Mouse (Mus musculus) left cerebral cortex, postnatal 4 days (tissue): Measurements from ENCODE around the gene Txndc9. TPM values are rescaled to one million over a fixed set of nuclear protein-coding genes. Genes with fewer than 3 reads are reported as not detected.
A peak's percentile ranks its signal among the peaks of the same experiment; 100 is the strongest.
"Not testable (repeated sequence)": the region's sequence is repeated elsewhere in the genome, so short reads cannot be mapped to it uniquely, and the experiment has no call there.

Source experiments
- DNase-seq: peaks from one replicate; pipeline ENCODE4 v3.0.0-alpha.2; 2022
- intact Hi-C: fragments of 180-260 bp; cut with DNase I; formaldehyde crosslinking; loops from one replicate; pipeline ENCODE4 v1.15.1; 2025
- total RNA-seq, 2 experiments: library from RNA; stranded (reverse); gene quantifications; 2 replicates each; pipeline ENCODE4 v1.2.3; 2021

The Txndc9 gene
- total RNA-seq, 2 experiments from 2014 or later = 72.7 to 75.0 TPM

DNA sequence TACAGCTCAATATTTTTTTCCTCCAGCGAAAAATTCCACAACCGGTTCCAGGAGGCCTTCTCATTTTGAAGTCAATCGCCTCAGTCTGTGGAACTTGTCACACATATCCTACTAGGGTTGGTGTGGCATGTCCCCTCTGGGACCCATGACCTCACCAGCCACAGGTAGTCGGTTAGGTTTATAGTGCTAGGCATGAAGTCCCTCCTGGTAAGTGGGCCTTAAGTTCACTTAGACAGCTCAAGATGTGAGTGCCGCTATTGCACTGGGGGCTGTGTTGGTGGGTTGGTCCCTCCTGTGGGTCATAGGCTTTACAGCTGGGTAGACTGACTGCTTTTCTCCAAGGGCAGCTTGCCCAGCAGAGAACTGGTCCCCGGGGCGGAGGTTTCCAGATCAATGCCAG lies 20.4 kb downstream of the Txndc9 start:
- DNase-seq = no peak
- intact Hi-C loops = no loop called here

DNA sequence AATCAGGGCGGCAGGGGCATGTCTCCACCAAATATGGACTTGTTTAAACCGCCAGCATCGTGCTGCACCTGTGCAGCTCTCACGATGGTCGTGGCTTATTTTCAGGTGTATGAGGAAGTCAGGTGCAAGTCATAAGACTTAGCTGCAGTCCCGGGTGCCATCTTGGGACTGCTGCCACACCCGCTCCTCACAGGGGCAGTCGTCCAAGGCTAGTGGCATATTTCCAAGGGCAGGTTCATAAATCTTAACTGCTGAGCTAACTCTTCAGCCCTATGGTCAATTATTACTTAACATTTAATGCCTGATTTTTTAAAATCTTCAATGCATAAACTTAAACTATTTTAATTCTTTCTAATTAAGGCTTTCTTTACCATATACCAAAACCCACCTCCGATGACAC lies 21.0 kb downstream of the Txndc9 start:
- DNase-seq, intact Hi-C loops: not testable (repeated sequence)

- intact Hi-C loops = no loop called here
- DNase-seq = no peak
These were observed 26.2 kb downstream of the Txndc9 start for GRCm38 (mm10) chr1:37971520-37971919.

- no peak for DNase-seq
- intact Hi-C loops = no loop called here
These were observed 28.9 kb downstream of the Txndc9 start for GRCm38 (mm10) chr1:37968746-37969145.

DNA sequence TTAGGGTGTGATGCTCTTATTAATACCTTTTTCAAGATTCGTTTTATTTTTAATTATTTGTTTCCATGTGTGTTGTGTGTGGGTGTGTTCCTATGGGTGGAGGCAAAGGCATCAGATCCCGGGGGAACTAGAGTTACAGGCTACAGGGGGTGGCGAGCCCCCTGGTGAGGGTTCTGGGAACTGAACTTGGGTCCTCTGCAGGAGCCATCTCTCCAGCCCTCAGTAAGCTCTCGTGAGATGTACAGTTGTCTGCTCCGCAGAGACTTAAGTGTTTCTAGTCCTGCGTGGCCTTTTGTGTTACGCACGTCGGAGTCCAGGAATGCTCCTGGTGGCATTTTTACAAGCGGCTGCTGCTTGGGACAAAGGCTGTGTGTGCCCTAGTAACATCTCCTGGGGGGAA lies 32.1 kb downstream of the Txndc9 start:
- DNase-seq = no peak
- intact Hi-C loops = no loop called here

DNA sequence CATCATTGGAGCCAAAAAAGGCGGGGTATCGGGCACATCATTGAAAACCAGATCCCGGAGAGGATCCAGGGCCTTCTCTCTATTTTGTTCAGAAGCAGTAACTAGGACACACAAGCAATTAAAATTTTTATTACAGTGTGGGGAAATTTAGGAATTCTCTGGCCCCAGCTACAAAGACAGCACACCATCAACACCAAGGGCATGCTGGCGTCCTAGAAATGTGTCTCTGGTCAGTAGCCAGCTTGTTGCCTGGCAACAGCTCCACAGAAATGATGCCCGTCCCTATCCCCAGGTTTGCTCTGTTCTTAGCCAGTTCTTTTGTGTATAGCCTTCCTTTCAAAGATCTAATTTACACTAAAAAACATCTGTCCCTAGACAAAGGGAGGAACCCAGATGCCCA lies 38.2 kb downstream of the Txndc9 start:
- DNase-seq = peak; percentile 41
- intact Hi-C loops = no loop called here

DNA sequence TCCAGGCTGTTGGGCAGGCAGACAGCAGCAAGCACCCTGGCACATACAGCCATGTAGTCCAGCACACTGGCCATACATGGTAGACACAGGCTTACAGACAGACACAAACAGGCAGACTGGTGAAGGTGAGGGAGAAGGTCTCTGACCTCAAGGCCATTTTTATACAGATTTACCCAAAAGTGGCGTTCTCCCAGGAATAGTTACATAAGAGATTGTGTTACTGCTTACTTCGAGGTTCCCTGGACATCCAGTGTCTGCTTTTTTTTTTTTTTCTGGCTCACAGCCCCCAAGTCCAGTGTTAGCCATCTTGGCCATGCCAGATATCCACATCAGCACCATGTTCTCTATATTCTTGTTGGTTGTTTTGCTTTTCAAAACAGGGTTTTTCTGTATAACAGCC lies 39.2 kb downstream of the Txndc9 start:
- DNase-seq = no peak
- intact Hi-C loops = no loop called here

GRCm38 (mm10) chr1:37957659-37958058 lies 40.0 kb downstream of the Txndc9 start, which contains the start of gene Lyg1:
Gene Lyg1, minus strand, starts transcription at chr1:37957759.
- intact Hi-C loops = no loop called here
- no peak for DNase-seq

- intact Hi-C loops = no loop called here
These were observed 40.8 kb downstream of the Txndc9 start for GRCm38 (mm10) chr1:37956690-37957431.

GRCm38 (mm10) chr1:37955251-37955650 lies 42.4 kb downstream of the Txndc9 start:
- no peak for DNase-seq
- intact Hi-C loops = no loop called here

More at GRCm38 (mm10) chr1:37956690-37957431, 40.8 kb downstream of the Txndc9 start:
- DNase-seq = peak; percentile 27

GRCm38 (mm10) chr1:37954786-37955185 lies 42.9 kb downstream of the Txndc9 start:
- intact Hi-C loops = no loop called here
- no peak for DNase-seq

DNA sequence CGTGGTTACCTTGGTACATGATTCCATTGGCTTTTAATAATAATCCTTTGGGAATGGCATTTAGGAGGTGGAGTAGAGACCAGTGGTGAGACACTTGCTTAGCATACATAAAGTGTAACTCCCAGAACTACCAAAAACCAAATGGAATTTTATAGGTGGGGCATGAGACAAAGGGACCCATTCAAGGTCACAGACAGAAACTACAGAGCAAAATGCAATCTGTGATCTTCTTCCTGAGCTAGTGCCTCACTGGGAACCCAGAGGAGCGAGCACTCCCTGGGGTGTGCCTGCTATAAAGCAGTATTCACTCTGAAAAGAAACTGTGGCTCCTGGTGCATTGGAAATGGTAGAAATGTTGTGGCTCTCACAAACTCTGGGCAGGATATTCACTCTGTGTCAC lies 48.8 kb downstream of the Txndc9 start:
- intact Hi-C loops = no loop called here
- DNase-seq = no peak

Other genes starting within 250 kb of the Txndc9 start
- 10 to 100 TPM; 18.8 to 20.4 TPM for gene Tsga10, start 131.5 kb downstream of the Txndc9 start, total RNA-seq
- gene Lipt1, start 126.2 kb downstream of the Txndc9 start, total RNA-seq = 1 to 10 TPM; 7.8 to 9.3 TPM
- 10 to 100 TPM in 1 of 2 experiments, 1 to 10 TPM in 1; 9.6 to 10.4 TPM for gene Mitd1, start 107.5 kb downstream of the Txndc9 start, total RNA-seq
- 100 to 1,000 TPM; 157 to 190 TPM for gene Mrpl30, start 107.4 kb downstream of the Txndc9 start, total RNA-seq
- gene Lyg2, start 81.4 kb downstream of the Txndc9 start, total RNA-seq = not detected
- not detected for gene Lyg1, start 40.1 kb downstream of the Txndc9 start, total RNA-seq
- gene Eif5b, start 117 bp upstream of the Txndc9 start, total RNA-seq = 10 to 100 TPM; 50.7 to 51.0 TPM
- 10 to 100 TPM; 49.7 to 51.4 TPM for gene Rev1, start 131.9 kb upstream of the Txndc9 start, total RNA-seq